Mouse (Mus musculus): ENCODE results near the gene Hras. TPM values are rescaled to one million over a fixed set of nuclear protein-coding genes. Genes with fewer than 3 reads are reported as not detected.

Gene Hras
- polyA plus RNA-seq, 1 experiment from 2014 or later, result 78.3 TPM

GRCm38 (mm10) chr7:141169300-141169699, 24.5 kb downstream of the Hras start:
- H3K27ac ChIP-seq (ENCODE audit: low read length), result peak overlapping the region; percentile 78; the same call in 1 of the 2 replicates
- no peak overlapping the region for H3K4me3 ChIP-seq (ENCODE audit: low read length)
- peak overlapping the region; percentile 73 for H3K9ac ChIP-seq (replicated peaks; ENCODE audit: low read length)
- 68% methylated on average over 1 of the region's 1 CpGs for WGBS
- peaks cover 25% of the 10 kb centered on the region for H3K4me1 ChIP-seq (ENCODE audit: insufficient read depth, low read length)
- H3K36me3 ChIP-seq (ENCODE audit: insufficient read depth, low read length), result peaks cover 15% of the 10 kb centered on the region
- H3K9me3 ChIP-seq (ENCODE audit: low read length), result no peaks in the 10 kb centered on the region; the same call in 1 of the 2 replicates
- ATAC-seq (ENCODE audit: low FRiP score, low TSS enrichment), result no peak
- H3K27me3 ChIP-seq (ENCODE audit: insufficient read depth, low read length), result no peaks in the 10 kb centered on the region
- H3K4me2 ChIP-seq (replicated peaks; ENCODE audit: low read depth, low read length), result no peak overlapping the region; the same call in 1 of the 2 replicates

GRCm38 (mm10) chr7:141168518-141168953, 25.3 kb downstream of the Hras start:
- Histone ChIP-seq H3K27ac (ENCODE audit: low read length) (peak overlapping the region; percentile 78), H3K4me1 (ENCODE audit: insufficient read depth, low read length) (peaks cover 24% of the 10 kb centered on the region), H3K27me3 (ENCODE audit: insufficient read depth, low read length) (no peaks in the 10 kb centered on the region), H3K9ac (replicated peaks; ENCODE audit: low read length) (peak overlapping the region; percentile 73), H3K9me3 (ENCODE audit: low read length) (no peaks in the 10 kb centered on the region), H3K4me2 (replicated peaks; ENCODE audit: low read depth, low read length) (peak overlapping the region; percentile 68), H3K36me3 (ENCODE audit: insufficient read depth, low read length) (peaks cover 23% of the 10 kb centered on the region), H3K4me3 (ENCODE audit: low read length) (peak overlapping the region; percentile 75)
- WGBS, result under 1% methylated on average over 22 of the region's 22 CpGs
- peak; percentile 68 for ATAC-seq (ENCODE audit: low FRiP score, low TSS enrichment)

DNA sequence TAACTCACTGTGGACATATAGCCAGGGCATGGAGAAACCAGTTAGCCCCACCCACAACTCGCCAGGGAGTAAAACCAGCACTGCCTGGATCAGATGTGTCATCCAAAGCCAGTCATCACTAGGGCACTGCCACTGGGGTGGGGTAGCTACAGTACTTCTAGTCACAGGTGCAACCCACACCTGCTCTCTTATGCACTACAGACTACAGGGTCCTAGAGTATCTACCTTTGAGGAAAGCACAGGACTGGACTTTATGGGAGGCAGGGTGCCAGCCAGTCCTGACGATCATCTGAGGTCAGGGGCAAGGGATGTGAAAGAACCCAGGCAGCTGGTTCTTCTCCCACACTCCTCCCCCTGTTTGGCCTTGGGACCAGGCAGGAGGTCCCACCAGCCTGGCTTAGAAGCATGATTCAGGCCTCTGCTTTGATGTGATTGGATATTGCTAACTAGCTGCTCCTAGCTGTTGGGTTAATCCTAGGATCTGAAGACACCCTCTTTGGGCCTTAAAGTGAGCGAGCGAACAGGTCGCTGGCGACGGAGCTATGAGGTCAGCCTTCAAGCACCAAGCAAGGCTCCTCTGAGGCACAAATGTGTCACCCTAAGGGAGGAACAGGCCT, 25.8 kb downstream of the Hras start:
- peak; percentile 1; the same call in 1 of the 2 replicates for ATAC-seq (ENCODE audit: low FRiP score, low TSS enrichment)
- 14% methylated on average over 7 of the region's 7 CpGs for WGBS
- Histone ChIP-seq H3K27ac (ENCODE audit: low read length) (peak overlapping the region; percentile 78), H3K9me3 (ENCODE audit: low read length) (no peaks in the 10 kb centered on the region), H3K9ac (replicated peaks; ENCODE audit: low read length) (peak overlapping the region; percentile 73), H3K4me2 (replicated peaks; ENCODE audit: low read depth, low read length) (peak overlapping the region; percentile 68), H3K36me3 (ENCODE audit: insufficient read depth, low read length) (peaks cover 28% of the 10 kb centered on the region), H3K27me3 (ENCODE audit: insufficient read depth, low read length) (no peaks in the 10 kb centered on the region), H3K4me3 (ENCODE audit: low read length) (peak overlapping the region; percentile 75), H3K4me1 (ENCODE audit: insufficient read depth, low read length) (peaks cover 19% of the 10 kb centered on the region)

- Histone ChIP-seq H3K9me3 (ENCODE audit: low read length) (no peaks in the 10 kb centered on the region), H3K27ac (ENCODE audit: low read length) (no peak overlapping the region), H3K9ac (replicated peaks; ENCODE audit: low read length) (no peak overlapping the region), H3K36me3 (ENCODE audit: insufficient read depth, low read length) (peaks cover 59% of the 10 kb centered on the region), H3K27me3 (ENCODE audit: insufficient read depth, low read length) (no peaks in the 10 kb centered on the region), H3K4me1 (ENCODE audit: insufficient read depth, low read length) (peaks cover 17% of the 10 kb centered on the region), H3K4me3 (ENCODE audit: low read length) (no peak overlapping the region), H3K4me2 (replicated peaks; ENCODE audit: low read depth, low read length) (no peak overlapping the region)
- no peak for ATAC-seq (ENCODE audit: low FRiP score, low TSS enrichment)
- WGBS, result 86% methylated on average over 6 of the region's 6 CpGs
Measured at GRCm38 (mm10) chr7:141164850-141165249, 29.0 kb downstream of the Hras start.

GRCm38 (mm10) chr7:141164397-141164796, 29.4 kb downstream of the Hras start:
- ATAC-seq (ENCODE audit: low FRiP score, low TSS enrichment), result no peak
- Histone ChIP-seq H3K36me3 (ENCODE audit: insufficient read depth, low read length) (peaks cover 62% of the 10 kb centered on the region), H3K4me2 (replicated peaks; ENCODE audit: low read depth, low read length) (no peak overlapping the region), H3K4me1 (ENCODE audit: insufficient read depth, low read length) (peaks cover 17% of the 10 kb centered on the region), H3K9me3 (ENCODE audit: low read length) (no peaks in the 10 kb centered on the region), H3K4me3 (ENCODE audit: low read length) (no peak overlapping the region), H3K27ac (ENCODE audit: low read length) (no peak overlapping the region), H3K27me3 (ENCODE audit: insufficient read depth, low read length) (no peaks in the 10 kb centered on the region), H3K9ac (replicated peaks; ENCODE audit: low read length) (no peak overlapping the region)
- WGBS, result 92% methylated on average over 7 of the region's 7 CpGs

- Histone ChIP-seq H3K4me3 (ENCODE audit: low read length) (no peak overlapping the region), H3K4me2 (replicated peaks; ENCODE audit: low read depth, low read length) (no peak overlapping the region), H3K9me3 (ENCODE audit: low read length) (no peaks in the 10 kb centered on the region), H3K27ac (ENCODE audit: low read length) (no peak overlapping the region), H3K36me3 (ENCODE audit: insufficient read depth, low read length) (peaks cover 57% of the 10 kb centered on the region), H3K9ac (replicated peaks; ENCODE audit: low read length) (no peak overlapping the region), H3K27me3 (ENCODE audit: insufficient read depth, low read length) (no peaks in the 10 kb centered on the region), H3K4me1 (ENCODE audit: insufficient read depth, low read length) (no peaks in the 10 kb centered on the region)
- WGBS, result 84% methylated on average over 9 of the region's 9 CpGs
- no peak for ATAC-seq (ENCODE audit: low FRiP score, low TSS enrichment)
Measured at GRCm38 (mm10) chr7:141155362-141155761, 38.4 kb downstream of the Hras start.

GRCm38 (mm10) chr7:141148639-141149038, 45.2 kb downstream of the Hras start:
- no peaks in the 10 kb centered on the region for H3K4me1 ChIP-seq (ENCODE audit: insufficient read depth, low read length)
- H3K27me3 ChIP-seq (ENCODE audit: insufficient read depth, low read length), result no peaks in the 10 kb centered on the region
- no peak for ATAC-seq (ENCODE audit: low FRiP score, low TSS enrichment)
- H3K4me3 ChIP-seq (ENCODE audit: low read length), result no peak overlapping the region
- H3K36me3 ChIP-seq (ENCODE audit: insufficient read depth, low read length), result peaks cover 28% of the 10 kb centered on the region
- WGBS, result 74% methylated on average over 4 of the region's 4 CpGs
- no peak overlapping the region for H3K4me2 ChIP-seq (replicated peaks; ENCODE audit: low read depth, low read length)
- H3K27ac ChIP-seq (ENCODE audit: low read length), result no peak overlapping the region
- no peaks in the 10 kb centered on the region for H3K9me3 ChIP-seq (ENCODE audit: low read length)
- no peak overlapping the region for H3K9ac ChIP-seq (replicated peaks; ENCODE audit: low read length)

GRCm38 (mm10) chr7:141147044-141147443, 46.8 kb downstream of the Hras start:
- Histone ChIP-seq H3K9ac (replicated peaks; ENCODE audit: low read length) (no peak overlapping the region), H3K4me2 (replicated peaks; ENCODE audit: low read depth, low read length) (no peak overlapping the region), H3K4me3 (ENCODE audit: low read length) (no peak overlapping the region), H3K9me3 (ENCODE audit: low read length) (no peaks in the 10 kb centered on the region), H3K36me3 (ENCODE audit: insufficient read depth, low read length) (peaks cover 15% of the 10 kb centered on the region), H3K27me3 (ENCODE audit: insufficient read depth, low read length) (no peaks in the 10 kb centered on the region), H3K4me1 (ENCODE audit: insufficient read depth, low read length) (no peaks in the 10 kb centered on the region), H3K27ac (ENCODE audit: low read length) (no peak overlapping the region)
- WGBS, result 84% methylated on average over 6 of the region's 6 CpGs
- ATAC-seq (ENCODE audit: low FRiP score, low TSS enrichment), result no peak

DNA sequence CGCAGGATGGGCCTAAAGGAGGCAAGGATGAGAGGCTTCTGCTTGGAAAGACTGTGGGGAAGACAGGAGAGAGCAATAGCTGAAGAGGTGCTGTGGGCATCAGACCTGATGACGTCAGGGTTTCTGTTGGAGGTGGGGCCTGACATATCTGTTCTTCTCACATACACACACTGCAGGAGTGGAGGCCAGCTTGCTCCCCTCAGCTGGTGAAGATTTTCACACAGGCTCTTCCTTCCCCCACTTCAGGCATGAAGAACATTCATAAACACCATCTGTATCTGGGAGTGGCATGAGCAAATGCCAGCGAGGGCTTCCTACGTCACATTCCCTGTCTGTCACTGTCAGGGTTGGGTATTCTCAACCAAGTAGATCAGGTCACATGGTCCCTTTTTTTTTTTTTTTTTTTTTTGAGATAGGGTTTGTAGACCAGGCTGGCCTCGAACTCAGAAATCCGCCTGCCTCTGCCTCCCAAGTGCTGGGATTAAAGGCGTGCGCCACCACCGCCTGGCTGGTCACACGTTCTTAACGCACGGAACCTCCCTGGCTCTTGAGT, 47.7 kb downstream of the Hras start:
- H3K9me3 ChIP-seq (ENCODE audit: low read length), result no peaks in the 10 kb centered on the region
- no peaks in the 10 kb centered on the region for H3K27me3 ChIP-seq (ENCODE audit: insufficient read depth, low read length)
- H3K9ac ChIP-seq (replicated peaks; ENCODE audit: low read length), result no peak overlapping the region
- no peaks in the 10 kb centered on the region for H3K4me1 ChIP-seq (ENCODE audit: insufficient read depth, low read length)
- no peak overlapping the region for H3K27ac ChIP-seq (ENCODE audit: low read length)
- no peak overlapping the region for H3K4me3 ChIP-seq (ENCODE audit: low read length)
- H3K4me2 ChIP-seq (replicated peaks; ENCODE audit: low read depth, low read length), result no peak overlapping the region
- no peak for ATAC-seq (ENCODE audit: low FRiP score, low TSS enrichment)
- WGBS, result 96% methylated on average over 12 of the region's 12 CpGs
- H3K36me3 ChIP-seq (ENCODE audit: insufficient read depth, low read length), result peaks cover 7% of the 10 kb centered on the region; the same call in 1 of the 2 replicates

DNA sequence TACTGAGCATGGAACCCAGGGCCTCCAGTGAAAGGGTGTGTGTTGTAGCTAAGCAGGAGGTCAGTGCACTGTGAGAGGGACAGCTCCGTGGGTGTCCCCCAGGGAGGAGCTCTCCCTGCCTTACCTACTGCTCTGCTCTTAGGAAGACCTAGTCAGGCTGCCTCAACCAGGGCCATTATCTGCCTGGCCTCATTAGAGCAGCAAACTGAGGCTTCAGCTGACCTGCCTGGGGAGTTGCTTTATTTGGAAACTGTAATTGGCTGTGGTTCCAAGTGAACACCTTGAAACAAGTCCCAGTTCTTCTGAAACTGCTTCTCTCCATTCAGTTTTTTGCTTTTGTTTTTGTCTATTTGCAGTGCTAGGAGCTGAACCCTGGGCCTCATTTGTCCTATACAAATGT, 48.4 kb downstream of the Hras start:
- Histone ChIP-seq H3K9me3 (ENCODE audit: low read length) (no peaks in the 10 kb centered on the region), H3K36me3 (ENCODE audit: insufficient read depth, low read length) (peaks cover 7% of the 10 kb centered on the region; the same call in 1 of the 2 replicates), H3K27ac (ENCODE audit: low read length) (no peak overlapping the region), H3K4me3 (ENCODE audit: low read length) (no peak overlapping the region), H3K9ac (replicated peaks; ENCODE audit: low read length) (no peak overlapping the region), H3K27me3 (ENCODE audit: insufficient read depth, low read length) (no peaks in the 10 kb centered on the region), H3K4me2 (replicated peaks; ENCODE audit: low read depth, low read length) (no peak overlapping the region), H3K4me1 (ENCODE audit: insufficient read depth, low read length) (no peaks in the 10 kb centered on the region)
- WGBS, result 65% methylated on average over 1 of the region's 1 CpGs
- no peak for ATAC-seq (ENCODE audit: low FRiP score, low TSS enrichment)
